Mouse (Mus musculus) neural tube, embryonic 13.5 days (tissue): Measurements from ENCODE around the gene Setd1a. TPM values are rescaled to one million over a fixed set of nuclear protein-coding genes. Genes with fewer than 3 reads are reported as not detected.

Experiments used
- ATAC-seq: fragments of 200-750 bp; cut with Nextera tagmentation; 2 replicates; pipeline ENCODE4 v1.8.0; 2017; ENCODE audit warnings: low read depth, mild to moderate bottlenecking, moderate TSS enrichment, moderate library complexity
- H3K27ac ChIP-seq: fragments of 300-500 bp; sonication (generic); replicated peaks from 2 replicates; pipeline ENCODE4 v1.5.1; 2015; ENCODE audit warnings: moderate library complexity, mild to moderate bottlenecking, inconsistent platforms
- H3K27me3 ChIP-seq: fragments of 300-500 bp; sonication (generic); 2 replicates; pipeline ENCODE4 v1.6.1; 2015; ENCODE audit warnings: mild to moderate bottlenecking, inconsistent platforms
- H3K36me3 ChIP-seq: fragments of 300-500 bp; sonication (generic); 2 replicates; pipeline ENCODE4 v1.6.1; 2015; ENCODE audit warnings: mild to moderate bottlenecking, inconsistent platforms
- H3K4me1 ChIP-seq: fragments of 300-500 bp; sonication (generic); replicated peaks from 2 replicates; pipeline ENCODE4 v1.6.1; 2015; ENCODE audit warnings: inconsistent platforms
- H3K4me2 ChIP-seq: fragments of 300-500 bp; sonication (generic); 2 replicates; pipeline ENCODE4 v1.6.1; 2015; ENCODE audit warnings: inconsistent platforms, mild to moderate bottlenecking, moderate library complexity
- H3K4me3 ChIP-seq: fragments of 300-500 bp; sonication (generic); 2 replicates; pipeline ENCODE4 v1.5.1; 2015; ENCODE audit warnings: mild to moderate bottlenecking, inconsistent platforms
- H3K9ac ChIP-seq: fragments of 300-500 bp; sonication (generic); 2 replicates; pipeline ENCODE4 v1.6.1; 2015; ENCODE audit warnings: moderate library complexity, mild to moderate bottlenecking, inconsistent platforms
- H3K9me3 ChIP-seq: fragments of 300-500 bp; sonication (generic); 2 replicates; pipeline ENCODE4 v1.6.1; 2016; ENCODE audit warnings: inconsistent platforms
- WGBS: fragments of 180-500 bp; shearing (Covaris S2); methylation state at CpG from one replicate; pipeline ENCODE4 v1.1.7; 2015; 5-methylcytosine and 5-hydroxymethylcytosine counted together
- polyA plus RNA-seq: library from polyadenylated mRNA; unstranded; fragments of >200 nt; fragmentation: Nextera tagmentation; extraction: Ambion mirVana; gene quantifications from 2 replicates; pipeline ENCODE4 v1.2.1, GENCODE M21; 2015

The Setd1a gene
- polyA plus RNA-seq, 1 experiment from 2014 or later, result 19.0 TPM

- H3K4me1 ChIP-seq, result no peaks in the 10 kb centered on the region
- 87% methylated on average over 1 of the region's 1 CpGs for WGBS
- H3K36me3 ChIP-seq, result peaks cover 82% of the 10 kb centered on the region
- H3K27me3 ChIP-seq, result no peaks in the 10 kb centered on the region
- no peak overlapping the region for H3K4me2 ChIP-seq
- no peak overlapping the region for H3K27ac ChIP-seq
- no peak overlapping the region for H3K4me3 ChIP-seq
- H3K9ac ChIP-seq, result no peak overlapping the region
- no peak for ATAC-seq
- H3K9me3 ChIP-seq, result no peaks in the 10 kb centered on the region
Observed at GRCm38 (mm10) chr7:127809846-127810245, 33.4 kb downstream of the Setd1a start.

GRCm38 (mm10) chr7:127810650-127811049 is 34.2 kb downstream of the Setd1a start:
- Histone ChIP-seq H3K4me1 (no peaks in the 10 kb centered on the region), H3K9ac (no peak overlapping the region), H3K27me3 (no peaks in the 10 kb centered on the region), H3K36me3 (peaks cover 81% of the 10 kb centered on the region), H3K4me3 (no peak overlapping the region), H3K27ac (no peak overlapping the region), H3K4me2 (no peak overlapping the region), H3K9me3 (no peaks in the 10 kb centered on the region)
- 88% methylated on average over 10 of the region's 10 CpGs for WGBS
- ATAC-seq, result no peak

GRCm38 (mm10) chr7:127811240-127811639 is 34.8 kb downstream of the Setd1a start:
- Histone ChIP-seq H3K4me3 (no peak overlapping the region), H3K27ac (no peak overlapping the region), H3K36me3 (peaks cover 79% of the 10 kb centered on the region), H3K9me3 (no peaks in the 10 kb centered on the region), H3K4me1 (no peaks in the 10 kb centered on the region), H3K9ac (no peak overlapping the region), H3K4me2 (no peak overlapping the region), H3K27me3 (no peaks in the 10 kb centered on the region)
- ATAC-seq, result no peak
- 90% methylated on average over 4 of the region's 4 CpGs for WGBS

- 91% methylated on average over 3 of the region's 3 CpGs for WGBS
- no peak for ATAC-seq
- no peaks in the 10 kb centered on the region for H3K27me3 ChIP-seq
- no peak overlapping the region for H3K9ac ChIP-seq
- peaks cover 79% of the 10 kb centered on the region for H3K36me3 ChIP-seq
- H3K4me1 ChIP-seq, result no peaks in the 10 kb centered on the region
- H3K27ac ChIP-seq, result no peak overlapping the region
- H3K4me2 ChIP-seq, result no peak overlapping the region
- H3K4me3 ChIP-seq, result no peak overlapping the region
- H3K9me3 ChIP-seq, result no peaks in the 10 kb centered on the region
Observed at GRCm38 (mm10) chr7:127812292-127812691, 35.8 kb downstream of the Setd1a start.

- no peaks in the 10 kb centered on the region for H3K4me1 ChIP-seq
- H3K4me3 ChIP-seq, result no peak overlapping the region
- peaks cover 72% of the 10 kb centered on the region for H3K36me3 ChIP-seq
- H3K27me3 ChIP-seq, result no peaks in the 10 kb centered on the region
- H3K9me3 ChIP-seq, result no peaks in the 10 kb centered on the region
- ATAC-seq, result no peak
- WGBS, result 83% methylated on average over 4 of the region's 4 CpGs
- no peak overlapping the region for H3K4me2 ChIP-seq
- no peak overlapping the region for H3K9ac ChIP-seq
- no peak overlapping the region for H3K27ac ChIP-seq
Observed at GRCm38 (mm10) chr7:127813821-127814220, 37.4 kb downstream of the Setd1a start.

- no peak for ATAC-seq
- peaks cover 68% of the 10 kb centered on the region for H3K36me3 ChIP-seq
- no peak overlapping the region for H3K4me2 ChIP-seq
- H3K27me3 ChIP-seq, result no peaks in the 10 kb centered on the region
- H3K9me3 ChIP-seq, result no peaks in the 10 kb centered on the region
- H3K4me3 ChIP-seq, result no peak overlapping the region
- H3K4me1 ChIP-seq, result no peaks in the 10 kb centered on the region
- 85% methylated on average over 19 of the region's 19 CpGs for WGBS
- H3K27ac ChIP-seq, result no peak overlapping the region
- no peak overlapping the region for H3K9ac ChIP-seq
Observed at GRCm38 (mm10) chr7:127814241-127814921, 37.9 kb downstream of the Setd1a start.

GRCm38 (mm10) chr7:127815116-127815665 is 38.7 kb downstream of the Setd1a start:
- no peak overlapping the region for H3K4me3 ChIP-seq
- no peak overlapping the region for H3K27ac ChIP-seq
- peaks cover 59% of the 10 kb centered on the region for H3K36me3 ChIP-seq
- WGBS, result 93% methylated on average over 15 of the region's 15 CpGs
- H3K9me3 ChIP-seq, result no peaks in the 10 kb centered on the region
- no peaks in the 10 kb centered on the region for H3K4me1 ChIP-seq
- H3K27me3 ChIP-seq, result no peaks in the 10 kb centered on the region
- no peak overlapping the region for H3K4me2 ChIP-seq
- peak overlapping the region; percentile 26; the same call in 1 of the 2 replicates for H3K9ac ChIP-seq
- no peak for ATAC-seq

- Histone ChIP-seq H3K4me1 (peaks cover 6% of the 10 kb centered on the region; the same call in 1 of the 2 replicates), H3K4me3 (no peak overlapping the region), H3K9ac (peak overlapping the region; percentile 26), H3K9me3 (no peaks in the 10 kb centered on the region), H3K27ac (no peak overlapping the region), H3K4me2 (no peak overlapping the region), H3K36me3 (peaks cover 49% of the 10 kb centered on the region), H3K27me3 (no peaks in the 10 kb centered on the region)
- WGBS, result 66% methylated on average over 15 of the region's 15 CpGs
- ATAC-seq, result no peak
Observed at GRCm38 (mm10) chr7:127815954-127816821, 39.7 kb downstream of the Setd1a start.

GRCm38 (mm10) chr7:127817053-127817452 is 40.6 kb downstream of the Setd1a start:
- H3K27ac ChIP-seq, result no peak overlapping the region
- no peaks in the 10 kb centered on the region for H3K27me3 ChIP-seq
- WGBS, result 79% methylated on average over 7 of the region's 7 CpGs
- H3K4me1 ChIP-seq, result peaks cover 12% of the 10 kb centered on the region; the same call in 1 of the 2 replicates
- no peak overlapping the region for H3K9ac ChIP-seq
- no peak overlapping the region for H3K4me3 ChIP-seq
- peaks cover 42% of the 10 kb centered on the region for H3K36me3 ChIP-seq
- H3K4me2 ChIP-seq, result no peak overlapping the region
- no peak for ATAC-seq
- H3K9me3 ChIP-seq, result no peaks in the 10 kb centered on the region

- Histone ChIP-seq H3K27me3 (no peaks in the 10 kb centered on the region), H3K36me3 (peaks cover 35% of the 10 kb centered on the region), H3K4me1 (peaks cover 18% of the 10 kb centered on the region), H3K27ac (no peak overlapping the region), H3K4me3 (no peak overlapping the region), H3K4me2 (no peak overlapping the region), H3K9ac (no peak overlapping the region), H3K9me3 (no peaks in the 10 kb centered on the region)
- WGBS, result 91% methylated on average over 5 of the region's 5 CpGs
- ATAC-seq, result no peak
Observed at GRCm38 (mm10) chr7:127817776-127818175, 41.3 kb downstream of the Setd1a start.

- no peak for ATAC-seq
- peaks cover 9% of the 10 kb centered on the region; the same call in 1 of the 2 replicates for H3K36me3 ChIP-seq
- H3K27me3 ChIP-seq, result no peaks in the 10 kb centered on the region
- 76% methylated on average over 13 of the region's 13 CpGs for WGBS
- H3K4me2 ChIP-seq, result no peak overlapping the region
- no peak overlapping the region for H3K4me3 ChIP-seq
- no peaks in the 10 kb centered on the region for H3K9me3 ChIP-seq
- no peak overlapping the region for H3K27ac ChIP-seq
- peaks cover 38% of the 10 kb centered on the region for H3K4me1 ChIP-seq
- H3K9ac ChIP-seq, result no peak overlapping the region
Observed at GRCm38 (mm10) chr7:127820836-127821509, 44.5 kb downstream of the Setd1a start.

- H3K4me3 ChIP-seq, result no peak overlapping the region
- no peak overlapping the region for H3K27ac ChIP-seq
Observed at GRCm38 (mm10) chr7:127822494-127822893, 46.0 kb downstream of the Setd1a start.

More at GRCm38 (mm10) chr7:127822494-127822893, 46.0 kb downstream of the Setd1a start:
- Histone ChIP-seq H3K4me2 (no peak overlapping the region), H3K27me3 (no peaks in the 10 kb centered on the region), H3K36me3 (peaks cover 8% of the 10 kb centered on the region; the same call in 1 of the 2 replicates), H3K4me1 (peaks cover 38% of the 10 kb centered on the region), H3K9ac (no peak overlapping the region), H3K9me3 (no peaks in the 10 kb centered on the region)
- ATAC-seq, result no peak
- 90% methylated on average over 3 of the region's 3 CpGs for WGBS
